Mouse (Mus musculus) layer of hippocampus, postnatal 25 days (tissue): Measurements from ENCODE around the gene Gm11060. TPM values are rescaled to one million over a fixed set of nuclear protein-coding genes. Genes with fewer than 3 reads are reported as not detected.

ENCODE experiments used
- DNase-seq, 2 experiments: peaks; one replicate each; pipeline ENCODE4 v3.0.0; 2022; ENCODE audit warnings: mixed read lengths in 2 of 2, low spot score in 1 of 2; ENCODE audit errors: extremely low spot score in 1 of 2
- total RNA-seq, 2 experiments: library from RNA; stranded (reverse); gene quantifications; 2 replicates each; pipeline ENCODE4 v1.2.3; 2021

Gm11060 gene
- total RNA-seq, 2 experiments from 2014 or later, result not detected

DNA sequence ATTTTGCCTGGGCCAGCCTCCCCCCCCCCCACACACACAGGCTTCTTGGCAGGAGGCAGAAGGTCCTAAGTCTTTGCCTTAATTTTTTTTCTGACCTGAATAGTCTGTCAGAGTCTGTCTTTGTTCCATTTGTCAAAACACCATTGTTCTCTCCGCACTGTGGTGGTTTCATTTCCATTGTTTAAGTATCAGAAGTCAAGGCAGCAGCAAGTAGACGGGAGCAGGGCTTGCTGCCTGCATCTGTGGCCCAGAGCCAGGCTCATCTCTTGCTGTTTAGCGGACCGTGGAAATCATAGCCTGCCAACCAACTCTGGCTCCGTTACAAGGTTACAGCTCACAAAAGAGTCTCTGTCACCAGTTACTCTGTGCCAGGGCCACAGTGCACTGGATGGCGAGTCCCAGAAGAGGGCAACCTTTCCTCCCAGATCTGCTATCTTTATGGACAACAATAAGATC, 16.9 kb downstream of the Gm11060 start:
- peak in 1 of 2 experiments; percentile 57 for DNase-seq

DNA sequence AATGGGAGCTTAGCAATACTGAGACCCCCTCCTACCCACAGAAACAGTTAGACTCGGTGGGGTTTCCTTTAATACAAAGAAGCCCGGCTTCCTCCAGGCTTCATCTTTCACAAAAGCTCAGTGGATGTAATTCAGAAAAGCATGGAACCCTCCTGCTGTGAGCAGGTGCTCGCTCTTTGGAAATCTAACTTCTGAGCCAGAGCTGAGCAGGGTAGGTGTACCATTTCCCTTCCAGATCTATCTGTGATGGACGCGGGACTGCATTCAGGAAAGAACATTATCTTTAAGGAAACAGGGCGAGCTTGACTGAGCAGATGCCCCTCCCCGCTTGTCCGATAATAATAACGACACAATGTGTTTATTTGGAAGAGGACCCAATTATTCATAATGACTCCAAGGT, 22.3 kb downstream of the Gm11060 start:
- no peak for DNase-seq

DNA sequence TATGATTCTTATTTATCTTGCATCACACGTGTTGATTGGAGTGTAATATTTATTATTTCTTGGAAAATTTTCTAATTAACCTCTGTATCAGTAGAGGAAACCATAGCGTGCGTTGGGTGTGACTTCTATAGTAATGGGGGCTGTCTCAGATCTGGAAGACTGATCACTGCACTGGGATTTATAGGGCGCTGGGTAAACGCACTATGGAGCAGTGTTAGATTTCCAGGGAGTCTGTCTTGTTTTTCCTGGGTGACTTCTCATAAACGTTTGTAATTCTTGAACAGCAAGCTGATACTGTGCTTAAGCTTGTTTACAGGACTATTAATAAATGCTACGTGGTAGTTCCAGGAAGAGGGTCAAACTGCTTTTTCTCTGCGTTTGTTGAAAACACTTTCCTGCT, 25.9 kb downstream of the Gm11060 start:
- DNase-seq, result no peak

DNA sequence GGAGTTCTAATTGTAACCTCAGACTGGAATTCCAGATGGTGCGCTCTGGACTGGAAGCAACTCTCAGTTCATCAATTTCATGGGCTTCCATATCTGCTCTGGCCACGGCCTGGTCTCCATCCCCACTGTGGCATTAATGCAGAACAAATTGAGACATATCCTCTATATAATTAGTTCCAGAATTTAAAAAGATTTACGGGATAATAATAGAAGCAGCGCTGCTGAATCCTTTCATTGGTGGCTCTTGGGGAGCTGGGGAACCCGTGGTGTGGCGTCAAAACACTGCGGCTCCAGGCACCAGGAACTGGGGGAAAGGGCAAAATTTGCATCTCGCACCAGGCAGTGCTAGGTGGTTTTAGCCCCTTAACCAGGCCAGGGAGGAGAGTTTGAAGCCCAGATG, 30.4 kb downstream of the Gm11060 start:
- DNase-seq, result no peak

DNA sequence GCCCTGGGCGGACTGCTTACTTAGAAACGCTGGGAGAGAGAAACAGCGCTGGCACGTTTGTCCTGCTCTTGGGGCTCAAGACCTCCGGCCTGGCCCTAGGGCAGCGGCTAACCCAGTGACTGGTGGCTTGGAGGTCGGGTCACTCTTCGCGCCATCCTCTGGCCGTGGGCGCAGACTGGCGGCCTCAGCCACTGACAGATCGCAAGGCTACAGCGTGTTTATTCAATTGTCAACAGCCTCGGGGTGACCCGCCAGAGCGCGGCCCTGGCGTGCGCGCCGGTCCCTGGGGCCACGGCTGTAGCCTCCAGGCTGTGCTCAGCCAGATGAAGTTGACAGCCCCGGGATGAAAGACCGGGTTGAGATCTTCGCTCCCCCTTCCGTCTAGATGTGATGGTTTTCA, 31.1 kb downstream of the Gm11060 start:
- no peak for DNase-seq

- no peak for DNase-seq
Observed at GRCm38 (mm10) chr2:105123431-105123830, 31.6 kb downstream of the Gm11060 start.

DNA sequence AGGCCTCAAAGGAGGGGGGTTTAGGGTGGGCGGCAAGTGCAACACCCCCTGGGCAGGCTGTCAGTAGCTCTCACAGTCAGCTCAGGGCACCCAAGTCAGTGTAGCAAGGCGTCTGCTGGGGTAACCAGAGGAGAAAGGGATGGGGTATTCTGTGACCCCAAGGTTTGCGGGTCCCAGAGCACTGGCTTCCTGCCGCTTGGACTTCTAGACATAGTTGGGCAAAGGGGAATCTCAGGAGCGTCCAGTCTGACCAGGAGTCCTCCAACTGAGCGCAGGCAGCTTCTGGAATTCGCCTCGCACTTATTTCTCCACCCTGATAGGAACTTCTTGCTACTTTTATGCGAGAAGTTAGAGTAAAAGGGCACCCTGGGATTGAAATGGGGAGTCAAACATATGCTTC, 32.1 kb downstream of the Gm11060 start:
- DNase-seq, result no peak

- DNase-seq, result no peak
Observed at GRCm38 (mm10) chr2:105124391-105124790, 32.6 kb downstream of the Gm11060 start.

GRCm38 (mm10) chr2:105125205-105125604, 33.4 kb downstream of the Gm11060 start:
- no peak for DNase-seq

GRCm38 (mm10) chr2:105125641-105126040, 33.8 kb downstream of the Gm11060 start:
- DNase-seq, result no peak

GRCm38 (mm10) chr2:105126279-105126678, 34.5 kb downstream of the Gm11060 start, which contains the start of gene Wt1:
Wt1 (plus strand) TSS chr2:105126529.
- DNase-seq, result no peak

DNA sequence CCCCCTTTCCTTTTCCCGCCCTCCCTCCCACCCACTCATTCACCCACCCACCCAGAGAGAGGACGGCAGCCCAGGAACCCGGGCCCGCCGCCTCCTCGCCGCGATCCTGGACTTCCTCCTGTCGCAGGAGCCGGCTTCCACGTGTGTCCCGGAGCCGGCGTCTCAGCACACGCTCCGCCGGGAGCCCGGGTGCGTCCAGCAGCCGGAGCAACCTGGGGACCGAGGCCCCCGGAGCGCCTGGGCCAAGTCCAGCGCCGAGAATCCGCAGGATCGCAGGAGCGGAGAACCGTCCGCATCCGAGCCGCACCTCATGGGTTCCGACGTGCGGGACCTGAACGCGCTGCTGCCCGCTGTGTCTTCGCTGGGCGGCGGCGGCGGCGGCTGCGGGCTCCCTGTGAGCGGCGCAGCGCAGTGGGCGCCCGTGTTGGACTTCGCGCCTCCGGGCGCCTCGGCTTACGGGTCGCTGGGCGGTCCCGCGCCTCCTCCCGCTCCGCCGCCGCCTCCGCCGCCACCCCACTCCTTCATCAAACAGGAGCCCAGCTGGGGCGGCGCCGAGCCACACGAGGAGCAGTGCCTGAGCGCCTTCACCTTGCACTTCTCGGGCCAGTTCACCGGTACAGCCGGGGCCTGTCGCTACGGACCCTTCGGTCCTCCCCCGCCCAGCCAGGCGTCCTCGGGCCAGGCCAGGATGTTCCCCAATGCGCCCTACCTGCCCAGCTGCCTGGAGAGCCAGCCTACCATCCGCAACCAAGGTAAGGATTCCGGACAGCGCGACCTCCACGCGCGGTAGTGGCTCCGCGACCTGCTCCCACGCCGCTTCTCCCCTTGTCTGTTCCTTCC, 35.1 kb downstream of the Gm11060 start:
- DNase-seq, result no peak

GRCm38 (mm10) chr2:105127531-105128480, 36.0 kb downstream of the Gm11060 start:
- no peak for DNase-seq

GRCm38 (mm10) chr2:105128564-105128963, 36.7 kb downstream of the Gm11060 start:
- no peak for DNase-seq

DNA sequence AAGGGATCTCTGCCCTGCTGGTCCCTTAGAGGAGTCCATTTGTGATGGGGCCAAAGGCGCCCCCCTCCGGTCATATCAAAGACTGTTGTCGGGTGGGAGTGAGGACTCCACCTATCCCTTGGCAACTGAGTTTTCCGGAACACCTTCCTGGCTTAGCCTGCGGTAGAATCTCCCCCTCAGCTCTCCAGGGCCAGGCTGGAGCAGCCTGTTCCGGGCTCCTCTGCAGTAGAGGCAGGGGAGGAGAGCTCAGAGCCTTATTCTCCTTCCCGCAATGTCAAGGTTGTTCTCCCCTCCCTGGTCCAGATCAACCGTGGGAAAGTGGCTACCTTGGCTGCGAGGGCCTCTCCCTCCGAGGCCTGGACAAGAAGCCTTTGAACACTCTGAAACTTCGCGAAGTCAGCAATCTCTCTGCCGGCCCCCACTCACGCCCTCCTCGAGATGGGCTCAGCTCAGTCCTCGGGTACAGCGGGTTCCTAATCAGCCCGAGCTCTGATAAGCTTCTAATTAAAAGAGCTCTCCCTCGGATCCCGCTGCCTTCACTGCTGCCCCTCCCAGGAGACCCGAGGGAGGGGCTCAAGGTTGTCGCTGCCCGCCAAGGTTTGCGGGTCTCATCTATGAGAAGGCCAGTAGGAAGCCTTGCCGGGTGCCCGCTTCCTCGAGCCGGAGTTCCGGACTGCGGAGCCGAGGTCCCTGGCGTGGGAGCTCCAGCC, 38.7 kb downstream of the Gm11060 start:
- no peak for DNase-seq

GRCm38 (mm10) chr2:105131061-105131810, 39.4 kb downstream of the Gm11060 start:
- no peak for DNase-seq

GRCm38 (mm10) chr2:105131811-105132100, 39.9 kb downstream of the Gm11060 start:
- DNase-seq, result no peak

GRCm38 (mm10) chr2:105132300-105132699, 40.5 kb downstream of the Gm11060 start:
- no peak for DNase-seq

DNA sequence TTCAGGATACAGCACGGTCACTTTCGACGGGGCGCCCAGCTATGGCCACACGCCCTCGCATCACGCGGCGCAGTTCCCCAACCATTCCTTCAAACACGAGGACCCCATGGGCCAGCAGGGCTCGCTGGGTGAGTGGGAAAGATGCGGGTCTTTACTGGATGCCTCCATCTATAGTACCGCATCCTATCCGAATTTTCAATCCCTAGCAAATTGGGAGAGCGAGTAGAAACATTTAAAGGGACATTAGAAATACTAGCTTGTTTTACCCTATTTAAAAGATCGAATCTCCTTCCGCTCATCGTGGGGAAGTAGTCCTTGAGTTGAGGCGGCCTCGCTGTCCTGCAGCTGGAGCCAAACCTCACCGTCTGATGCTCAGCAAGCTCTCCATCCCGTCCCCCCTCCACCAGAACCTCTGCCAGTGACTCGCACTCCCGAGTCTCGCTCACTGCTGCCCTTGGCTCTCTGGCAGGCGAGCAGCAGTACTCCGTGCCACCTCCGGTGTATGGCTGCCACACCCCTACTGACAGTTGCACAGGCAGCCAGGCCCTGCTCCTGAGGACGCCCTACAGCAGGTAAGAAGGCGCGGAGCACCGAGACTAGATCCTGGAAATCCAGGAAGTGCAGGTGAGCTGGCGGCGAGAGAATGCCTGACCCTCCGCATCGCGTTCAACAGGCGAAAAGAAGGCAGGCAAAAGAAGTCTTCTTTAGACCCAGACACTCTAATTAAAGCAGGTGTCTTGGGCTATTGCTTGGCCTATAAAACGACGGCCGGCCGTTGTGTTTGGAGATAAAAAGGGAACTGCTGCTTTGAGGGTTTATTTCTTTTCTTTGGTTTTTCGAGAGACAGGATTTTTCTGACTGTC, 41.3 kb downstream of the Gm11060 start:
- DNase-seq, result no peak
